Mouse (Mus musculus) neural tube, embryonic 14.5 days (tissue): ENCODE data around the gene Cox15. TPM values are rescaled to one million over a fixed set of nuclear protein-coding genes. Genes with fewer than 3 reads are reported as not detected.

ENCODE experiments used
- ATAC-seq: fragments of 200-750 bp; cut with Nextera tagmentation; 2 replicates; pipeline ENCODE4 v1.8.0; 2017; ENCODE audit warnings: low read depth, mild to moderate bottlenecking, moderate TSS enrichment, moderate library complexity
- H3K27ac ChIP-seq: fragments of 300-500 bp; sonication (generic); 2 replicates; pipeline ENCODE4 v1.5.1; 2014; ENCODE audit warnings: low read depth, mild to moderate bottlenecking, control low read depth, low read length, moderate library complexity, mixed read lengths
- H3K27me3 ChIP-seq: fragments of 300-500 bp; sonication (generic); 2 replicates; pipeline ENCODE4 v1.6.1; 2014; ENCODE audit warnings: low read length; ENCODE audit not compliant: control insufficient read depth, insufficient read depth
- H3K36me3 ChIP-seq: fragments of 300-500 bp; sonication (generic); 2 replicates; pipeline ENCODE4 v1.6.1; 2014; ENCODE audit warnings: low read length, mixed read lengths; ENCODE audit not compliant: control insufficient read depth, insufficient read depth
- H3K4me1 ChIP-seq: fragments of 300-500 bp; sonication (generic); 2 replicates; pipeline ENCODE4 v1.6.1; 2014; ENCODE audit warnings: low read length; ENCODE audit not compliant: control insufficient read depth, insufficient read depth
- H3K4me2 ChIP-seq: fragments of 300-500 bp; sonication (generic); 2 replicates; pipeline ENCODE4 v1.6.1; 2014; ENCODE audit warnings: mild to moderate bottlenecking, low read depth, low read length, control low read depth
- H3K4me3 ChIP-seq: fragments of 300-500 bp; sonication (generic); 2 replicates; pipeline ENCODE4 v1.5.1; 2014; ENCODE audit warnings: low read depth, low read length, control low read depth, mixed read lengths
- H3K9ac ChIP-seq: fragments of 300-500 bp; sonication (generic); replicated peaks from 2 replicates; pipeline ENCODE4 v1.6.1; 2014; ENCODE audit warnings: low read depth, mild to moderate bottlenecking, control low read depth, low read length, mixed read lengths
- H3K9me3 ChIP-seq: fragments of 300-500 bp; sonication (generic); 2 replicates; pipeline ENCODE4 v1.6.1; 2016; ENCODE audit warnings: low read length; ENCODE audit not compliant: control insufficient read depth
- WGBS: fragments of 180-500 bp; shearing (Covaris S2); extraction: QIAGEN DNeasy Blood & Tissue Kit; methylation state at CpG from one replicate; pipeline ENCODE4 v1.1.7; 2014; 5-methylcytosine and 5-hydroxymethylcytosine counted together
- polyA plus RNA-seq: library from polyadenylated mRNA; unstranded; fragments of >200 nt; fragmentation: Nextera tagmentation; extraction: Ambion mirVana; gene quantifications from 2 replicates; pipeline ENCODE4 v1.2.1, GENCODE M21; 2014

Gene Cox15
- polyA plus RNA-seq, 1 experiment from 2014 or later = 12.0 TPM

DNA sequence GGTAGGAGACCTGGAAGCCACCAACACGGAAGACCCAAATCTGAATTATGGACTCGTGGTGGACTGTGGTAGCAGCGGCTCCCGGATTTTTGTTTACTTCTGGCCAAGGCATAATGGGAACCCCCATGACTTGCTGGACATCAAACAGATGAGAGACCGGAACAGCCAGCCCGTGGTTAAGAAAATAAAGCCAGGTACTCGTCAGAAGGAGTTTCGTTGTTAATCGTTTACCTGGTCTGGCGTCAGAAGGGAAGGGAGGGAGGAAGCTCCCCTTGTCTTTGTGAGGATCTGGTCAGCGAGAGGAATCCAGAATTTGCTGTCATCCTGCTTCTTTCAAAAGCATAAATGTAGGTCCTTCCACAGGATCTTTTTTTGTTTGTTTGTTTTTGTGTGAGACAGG lies 48.6 kb downstream of the Cox15 start:
- no peak for ATAC-seq
- no peaks in the 10 kb centered on the region for H3K27me3 ChIP-seq
- WGBS = 92% methylated on average over 11 of the region's 11 CpGs
- H3K4me1 ChIP-seq = no peaks in the 10 kb centered on the region
- peaks cover 15% of the 10 kb centered on the region for H3K36me3 ChIP-seq
- H3K9ac ChIP-seq = no peak overlapping the region
- H3K27ac ChIP-seq = no peak overlapping the region
- H3K4me3 ChIP-seq = no peak overlapping the region
- H3K4me2 ChIP-seq = no peak overlapping the region
- H3K9me3 ChIP-seq = no peaks in the 10 kb centered on the region

DNA sequence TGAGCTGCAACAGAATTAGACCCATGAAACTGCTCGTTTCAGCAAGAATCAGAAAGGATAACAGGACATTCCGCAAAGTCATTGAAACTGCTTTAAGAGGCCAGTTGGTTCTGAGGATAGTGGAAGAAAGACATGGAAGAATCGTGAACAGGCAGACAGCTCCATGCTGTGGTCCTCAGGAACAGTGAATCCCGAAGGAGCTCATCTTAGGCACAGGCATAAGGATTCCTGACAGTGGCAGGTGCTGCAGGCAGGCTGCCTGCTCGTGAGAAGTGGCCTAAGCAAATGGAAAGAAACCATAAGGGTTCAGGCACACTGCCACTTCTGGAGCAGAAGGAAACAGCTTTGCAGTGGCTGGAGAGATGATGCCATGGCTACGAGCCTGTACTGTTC lies 53.0 kb downstream of the Cox15 start:
- no peak overlapping the region for H3K9ac ChIP-seq
- no peak for ATAC-seq
- 83% methylated on average over 6 of the region's 6 CpGs for WGBS

DNA sequence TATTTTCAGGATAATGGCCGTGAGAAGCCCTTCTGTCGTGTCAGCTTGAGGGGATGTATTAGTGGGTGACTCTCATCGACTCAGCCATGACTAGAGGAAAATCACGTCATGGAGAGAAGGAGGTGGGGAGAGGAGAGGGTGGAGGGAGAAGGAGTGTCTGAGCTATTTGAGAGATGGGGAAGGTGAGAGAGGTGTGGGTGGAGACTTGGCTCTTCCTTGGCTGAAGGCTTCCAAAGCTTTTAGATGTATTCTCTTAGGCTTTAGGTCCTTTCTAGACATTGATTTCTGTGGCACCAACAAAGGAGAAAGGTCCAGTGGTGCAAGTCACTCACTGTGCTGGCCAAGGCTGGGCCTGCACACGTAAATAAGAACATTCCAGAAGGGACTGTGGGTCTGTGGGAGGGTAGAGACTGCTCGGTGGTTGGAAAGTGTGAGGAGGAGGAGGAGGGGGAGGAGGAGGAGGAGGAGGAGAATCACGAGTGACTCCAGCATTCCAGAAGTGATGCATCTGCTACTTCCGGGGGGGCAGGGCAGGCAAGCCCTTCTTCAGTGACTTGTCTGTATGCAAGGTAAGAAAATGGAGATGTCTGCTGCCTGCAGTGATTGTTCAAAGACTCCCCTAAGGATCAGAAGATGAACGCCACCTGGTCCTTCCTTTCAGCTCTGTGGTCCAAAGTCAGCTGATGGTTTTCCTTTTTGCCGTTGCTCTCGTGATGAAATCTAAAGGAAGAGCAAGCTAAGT lies 53.6 kb downstream of the Cox15 start:
- H3K4me1 ChIP-seq = no peaks in the 10 kb centered on the region
- 73% methylated on average over 11 of the region's 11 CpGs for whole genome bisulfite sequencing
- H3K4me2 ChIP-seq = no peak overlapping the region
- ATAC-seq = no peak
- H3K27me3 ChIP-seq = no peaks in the 10 kb centered on the region
- H3K27ac ChIP-seq = no peak overlapping the region
- no peak overlapping the region for H3K4me3 ChIP-seq
- no peak overlapping the region for H3K9ac ChIP-seq
- no peaks in the 10 kb centered on the region for H3K9me3 ChIP-seq
- H3K36me3 ChIP-seq = no peaks in the 10 kb centered on the region; the same call in none of the 2 replicates

More for the DNA sequence above, 53.0 kb downstream of the Cox15 start:
- no peak overlapping the region for H3K4me2 ChIP-seq
- peaks cover under 1% of the 10 kb centered on the region for H3K36me3 ChIP-seq
- no peaks in the 10 kb centered on the region for H3K4me1 ChIP-seq
- no peaks in the 10 kb centered on the region for H3K27me3 ChIP-seq
- H3K4me3 ChIP-seq = no peak overlapping the region
- H3K9me3 ChIP-seq = no peaks in the 10 kb centered on the region
- no peak overlapping the region for H3K27ac ChIP-seq

DNA sequence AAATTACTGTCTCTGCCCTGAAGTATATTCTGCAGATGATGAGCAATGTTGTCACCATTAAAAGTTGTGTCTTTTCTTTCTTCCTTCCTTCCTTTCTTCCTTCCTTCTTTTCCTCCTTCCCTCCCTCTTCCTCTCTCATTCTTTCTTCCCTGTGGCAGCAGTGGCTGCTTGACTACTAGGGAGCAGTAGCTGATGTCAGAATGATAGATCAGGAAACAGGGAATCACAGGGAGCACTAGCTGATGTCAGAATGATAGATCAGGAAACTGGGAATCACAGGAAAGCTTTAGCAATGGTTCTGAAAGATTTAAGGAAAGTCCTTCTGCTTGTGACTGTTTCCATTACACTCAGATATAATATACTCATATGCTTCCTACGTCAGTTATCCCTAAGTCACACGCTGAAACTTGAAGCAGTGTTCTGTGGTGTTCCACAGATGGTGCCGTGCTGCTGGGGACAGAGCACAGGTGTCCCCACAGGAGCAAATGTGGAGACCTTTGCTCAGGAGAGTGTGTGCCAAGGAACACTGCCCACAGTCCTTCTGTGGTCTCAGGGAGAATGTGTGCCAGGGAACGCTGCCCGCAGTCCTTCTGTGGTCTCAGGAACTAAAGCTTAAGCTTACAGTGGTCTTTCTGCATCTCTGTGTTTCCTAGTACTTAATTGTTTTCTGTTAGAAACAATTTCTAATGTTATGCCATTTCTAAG lies 55.0 kb downstream of the Cox15 start:
- Histone ChIP-seq H3K27me3 (no peaks in the 10 kb centered on the region), H3K36me3 (no peaks in the 10 kb centered on the region; the same call in 1 of the 2 replicates), H3K4me3 (no peak overlapping the region), H3K27ac (no peak overlapping the region), H3K4me1 (no peaks in the 10 kb centered on the region), H3K9me3 (no peaks in the 10 kb centered on the region), H3K9ac (no peak overlapping the region), H3K4me2 (no peak overlapping the region)
- no peak for ATAC-seq
- 92% methylated on average over 5 of the region's 5 CpGs for WGBS

DNA sequence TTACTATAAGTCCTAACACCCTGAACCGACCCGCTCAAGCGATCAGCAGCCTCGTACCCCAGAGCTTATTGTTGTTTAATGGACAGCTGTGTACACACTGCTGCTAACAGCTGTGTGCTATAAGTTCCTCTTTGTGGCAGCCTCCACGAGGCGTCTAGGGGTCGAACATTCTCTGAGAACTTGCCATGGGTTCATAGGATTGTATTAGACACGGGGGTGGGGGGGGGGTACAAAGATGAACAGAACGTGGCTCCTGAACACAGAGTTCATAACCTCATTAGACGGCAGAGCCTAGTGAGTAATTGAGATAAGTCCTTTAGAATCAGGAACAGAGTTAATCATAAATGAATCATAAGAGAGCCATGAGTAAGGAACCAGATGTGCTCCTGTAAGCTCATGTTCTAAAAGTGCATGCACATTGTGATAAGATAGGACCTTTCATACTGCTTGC lies 57.3 kb downstream of the Cox15 start:
- H3K9ac ChIP-seq = no peak overlapping the region
- ATAC-seq = no peak
- no peak overlapping the region for H3K4me2 ChIP-seq
- no peaks in the 10 kb centered on the region; the same call in 1 of the 2 replicates for H3K36me3 ChIP-seq
- no peak overlapping the region for H3K27ac ChIP-seq
- H3K4me1 ChIP-seq = peaks cover 7% of the 10 kb centered on the region; the same call in 1 of the 2 replicates
- 49% methylated on average over 10 of the region's 10 CpGs for WGBS
- no peak overlapping the region for H3K4me3 ChIP-seq
- H3K9me3 ChIP-seq = no peaks in the 10 kb centered on the region
- H3K27me3 ChIP-seq = no peaks in the 10 kb centered on the region

DNA sequence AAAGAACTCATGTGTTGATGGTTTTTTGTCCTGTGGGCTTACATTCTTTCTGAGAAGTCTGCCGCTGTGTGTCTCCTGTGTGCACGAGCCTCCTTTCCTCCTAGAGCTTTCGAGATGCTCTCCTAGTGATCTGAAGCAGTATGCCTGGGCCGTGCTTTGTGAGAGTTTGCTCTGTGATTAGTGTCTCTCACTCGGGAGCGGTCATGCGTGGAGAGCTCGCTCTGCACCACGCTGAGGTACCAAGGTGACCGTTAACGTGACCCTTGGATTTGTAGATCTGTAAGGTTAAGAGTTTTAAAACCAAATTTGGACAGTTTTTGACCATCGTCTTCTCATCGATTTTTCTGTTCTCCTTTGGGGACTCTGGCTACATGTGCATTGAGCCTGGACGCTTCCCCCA lies 60.0 kb downstream of the Cox15 start:
- Histone ChIP-seq H3K4me1 (peaks cover 12% of the 10 kb centered on the region; the same call in 1 of the 2 replicates), H3K4me3 (no peak overlapping the region), H3K9ac (no peak overlapping the region), H3K4me2 (no peak overlapping the region), H3K27me3 (no peaks in the 10 kb centered on the region), H3K9me3 (no peaks in the 10 kb centered on the region), H3K36me3 (no peaks in the 10 kb centered on the region), H3K27ac (no peak overlapping the region)
- whole genome bisulfite sequencing = 77% methylated on average over 14 of the region's 14 CpGs
- no peak for ATAC-seq

DNA sequence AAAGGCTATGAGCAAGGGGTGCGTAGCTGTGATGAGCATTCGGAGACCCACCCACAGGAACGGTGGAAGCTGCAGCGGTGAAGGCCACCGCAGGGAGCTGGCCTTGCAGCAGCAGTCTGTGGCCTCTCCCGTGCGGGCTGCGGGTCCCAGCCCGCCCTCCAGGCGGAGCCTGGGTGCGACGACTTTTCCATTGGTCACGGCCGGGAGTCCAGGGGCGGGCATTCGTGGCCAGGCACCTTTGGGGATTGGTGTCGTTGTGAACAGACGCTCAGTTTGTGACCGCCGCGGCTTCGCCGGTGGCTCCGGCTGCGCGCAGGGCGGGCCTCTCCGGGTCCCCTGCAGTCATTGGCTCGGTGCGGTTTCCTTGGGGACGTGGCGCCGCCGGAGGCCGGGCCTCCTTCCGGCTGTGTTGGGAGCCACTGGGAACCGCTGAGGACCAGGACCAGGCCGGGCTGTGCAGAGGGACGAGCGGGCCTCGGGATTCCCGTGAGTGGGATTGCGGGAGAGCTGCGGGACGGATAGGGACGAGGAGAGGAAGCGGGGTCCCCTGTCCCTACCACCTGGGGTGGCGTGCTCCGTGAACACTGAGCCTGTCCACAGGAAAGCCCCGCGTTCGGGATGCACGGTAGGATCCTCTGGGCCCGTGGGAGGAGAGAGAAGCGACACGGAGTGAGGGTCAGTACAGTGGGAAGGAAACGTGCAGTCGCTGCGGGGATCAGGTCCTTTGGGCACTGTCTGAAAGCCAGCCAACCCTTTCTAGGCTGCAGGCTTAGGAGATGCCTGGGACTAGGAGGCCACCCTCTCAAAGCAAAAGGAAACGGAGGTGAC lies 63.2 kb downstream of the Cox15 start, which contains the start of gene Entpd7:
Gene Entpd7 (plus strand): TSS at position 254 of the 828 bp plus-strand sequence.
- H3K4me3 ChIP-seq = peak within 1 kb of the TSS; percentile 77
- peak within 1 kb of the TSS; percentile 73 for H3K4me2 ChIP-seq
- H3K36me3 ChIP-seq = no peaks in the 10 kb centered on the region
- no peaks in the 10 kb centered on the region for H3K9me3 ChIP-seq
- ATAC-seq = peak; percentile 98
- peaks cover 12% of the 10 kb centered on the region; the same call in 1 of the 2 replicates for H3K4me1 ChIP-seq
- H3K9ac ChIP-seq = peak within 1 kb of the TSS; percentile 93
- H3K27ac ChIP-seq = peak within 1 kb of the TSS; percentile 74
- WGBS = 0% methylated on average over 60 of the region's 60 CpGs
- H3K27me3 ChIP-seq = no peaks in the 10 kb centered on the region
